Mouse (Mus musculus) intestine, embryonic 15.5 days (tissue): ENCODE results near the gene Acads. TPM values are rescaled to one million over a fixed set of nuclear protein-coding genes. Genes with fewer than 3 reads are reported as not detected.
"Not testable (repeated sequence)": the region's sequence is repeated elsewhere in the genome, so short reads cannot be mapped to it uniquely, and the experiment has no call there.

Experiments used
- ATAC-seq: fragments of 200-750 bp; cut with Nextera tagmentation; 2 replicates; pipeline ENCODE4 v1.8.0; 2017; ENCODE audit warnings: moderate TSS enrichment, moderate library complexity
- H3K27ac ChIP-seq: fragments of 300-500 bp; sonication (generic); 2 replicates; pipeline ENCODE4 v1.5.1; 2015; ENCODE audit warnings: mild to moderate bottlenecking, inconsistent platforms
- H3K27me3 ChIP-seq: fragments of 300-500 bp; sonication (generic); replicated peaks from 2 replicates; pipeline ENCODE4 v1.6.1; 2015; ENCODE audit warnings: inconsistent platforms
- H3K36me3 ChIP-seq: fragments of 300-500 bp; sonication (generic); 2 replicates; pipeline ENCODE4 v1.6.1; 2015; ENCODE audit warnings: inconsistent platforms
- H3K4me1 ChIP-seq: fragments of 300-500 bp; sonication (generic); replicated peaks from 2 replicates; pipeline ENCODE4 v1.6.1; 2015; ENCODE audit warnings: inconsistent platforms
- H3K4me2 ChIP-seq: fragments of 300-500 bp; sonication (generic); replicated peaks from 2 replicates; pipeline ENCODE4 v1.6.1; 2015; ENCODE audit warnings: mild to moderate bottlenecking, inconsistent platforms
- H3K4me3 ChIP-seq: fragments of 300-500 bp; sonication (generic); replicated peaks from 2 replicates; pipeline ENCODE4 v1.5.1; 2015; ENCODE audit warnings: inconsistent platforms
- H3K9ac ChIP-seq: fragments of 300-500 bp; sonication (generic); 2 replicates; pipeline ENCODE4 v1.6.1; 2015; ENCODE audit warnings: inconsistent platforms
- H3K9me3 ChIP-seq: fragments of 300-500 bp; sonication (generic); 2 replicates; pipeline ENCODE4 v1.6.1; 2016; ENCODE audit warnings: inconsistent platforms
- WGBS: fragments of 180-500 bp; shearing (Covaris S2); methylation state at CpG from one replicate; pipeline ENCODE4 v1.1.7; 2015; 5-methylcytosine and 5-hydroxymethylcytosine counted together
- polyA plus RNA-seq: library from polyadenylated mRNA; unstranded; fragments of >200 nt; fragmentation: Nextera tagmentation; extraction: Ambion mirVana; gene quantifications from 2 replicates; pipeline ENCODE4 v1.2.1, GENCODE M21; 2015

Acads gene
- 119 and 122 TPM in 2 replicates for polyA plus RNA-seq

DNA sequence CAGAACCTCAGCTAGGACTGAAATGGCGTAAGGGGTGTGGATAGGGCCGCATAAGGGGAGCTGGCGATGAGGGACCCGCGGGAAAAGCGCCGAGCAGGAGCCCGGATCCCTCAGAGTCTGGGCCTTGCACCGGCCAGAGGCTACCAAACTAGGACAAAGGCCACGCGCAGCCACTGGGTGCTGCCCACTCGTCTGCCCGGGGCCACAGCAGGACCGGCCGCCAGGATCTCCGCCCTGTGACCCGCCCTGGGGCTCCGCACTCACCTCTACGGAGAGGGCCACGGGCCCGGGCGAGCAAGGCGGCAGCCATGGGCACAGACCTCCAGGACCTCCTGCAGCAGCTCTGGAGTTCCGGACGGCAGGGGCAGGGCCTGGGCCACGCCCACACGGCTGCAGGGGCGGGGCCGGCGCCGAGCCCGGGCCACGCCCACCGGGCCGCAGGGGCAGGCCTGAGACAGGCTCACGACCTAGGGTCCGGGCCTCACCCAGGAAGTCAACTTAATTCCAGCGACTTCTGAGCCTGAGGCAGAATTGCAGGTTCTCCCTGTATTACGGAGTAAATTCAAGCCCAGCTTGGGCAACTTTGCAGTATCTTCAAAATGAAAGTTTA is at the start of gene Acads:
Gene Acads (minus strand): TSS at position 386 of the 610 bp plus-strand sequence.
- ATAC-seq = peak; percentile 97
- peak within 1 kb of the TSS; percentile 78 for H3K27ac ChIP-seq
- peak within 1 kb of the TSS; percentile 83 for H3K4me2 ChIP-seq
- H3K9me3 ChIP-seq = no peaks in the 10 kb centered on the region
- H3K27me3 ChIP-seq = no peaks in the 10 kb centered on the region
- under 1% methylated on average over 39 of the region's 39 CpGs for WGBS
- H3K9ac ChIP-seq = peak within 1 kb of the TSS; percentile 98
- H3K4me1 ChIP-seq = peaks cover 5% of the 10 kb centered on the region
- peaks cover 12% of the 10 kb centered on the region; the same call in 1 of the 2 replicates for H3K36me3 ChIP-seq
- peak within 1 kb of the TSS; percentile 98 for H3K4me3 ChIP-seq

DNA sequence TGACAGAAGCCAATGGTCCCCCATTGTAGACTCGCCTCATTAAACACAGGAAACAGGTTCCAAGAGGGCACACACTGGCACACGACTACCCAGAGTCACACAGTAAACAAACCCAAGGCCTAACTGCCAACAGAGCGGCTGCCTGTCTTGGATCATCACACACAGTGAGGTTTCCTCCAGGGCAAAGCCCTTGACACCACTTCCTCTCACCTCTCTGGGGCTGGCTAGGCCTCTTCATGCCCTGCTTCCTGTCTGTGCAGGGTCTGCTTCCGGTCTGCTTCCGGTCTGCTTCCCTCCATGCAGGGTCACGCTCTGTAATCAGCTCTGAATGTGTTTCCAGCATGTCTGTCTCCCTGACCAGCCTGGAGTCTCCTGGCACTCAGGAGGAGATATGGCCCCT is 48.2 kb upstream of the Acads start:
- 60% methylated on average over 6 of the region's 6 CpGs for WGBS
- Histone ChIP-seq H3K9ac (no peak overlapping the region), H3K9me3 (no peaks in the 10 kb centered on the region), H3K36me3 (no peaks in the 10 kb centered on the region), H3K27me3 (no peaks in the 10 kb centered on the region), H3K27ac (no peak overlapping the region), H3K4me2 (no peak overlapping the region), H3K4me3 (no peak overlapping the region), H3K4me1 (peaks cover 21% of the 10 kb centered on the region)
- no peak for ATAC-seq

DNA sequence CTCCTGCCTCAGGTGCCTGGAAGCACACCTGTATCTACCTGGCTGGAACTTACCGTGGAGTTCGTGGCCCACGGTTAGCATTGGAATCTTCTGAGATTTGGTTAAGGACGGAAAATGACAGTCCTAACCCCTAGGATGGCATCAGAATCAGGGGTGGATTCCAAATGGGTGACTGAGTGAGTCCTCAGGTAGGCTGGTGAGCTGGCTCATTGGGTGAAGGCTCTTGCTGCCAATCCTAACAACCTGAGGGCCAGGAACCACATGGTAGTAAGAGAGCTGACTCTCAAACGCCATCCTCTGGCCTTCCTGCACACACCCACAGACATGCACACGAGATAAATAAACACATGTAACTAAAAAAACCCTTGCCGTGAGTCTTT is 47.7 kb upstream of the Acads start:
- H3K4me1 ChIP-seq = peaks cover 21% of the 10 kb centered on the region
- H3K4me3 ChIP-seq = no peak overlapping the region
- H3K9ac ChIP-seq = no peak overlapping the region
- WGBS = 77% methylated on average over 7 of the region's 7 CpGs
- H3K27me3 ChIP-seq = no peaks in the 10 kb centered on the region
- H3K4me2 ChIP-seq = no peak overlapping the region
- peak overlapping the region; percentile 67; the same call in 1 of the 2 replicates for H3K27ac ChIP-seq
- H3K9me3 ChIP-seq = no peaks in the 10 kb centered on the region
- no peak for ATAC-seq
- H3K36me3 ChIP-seq = no peaks in the 10 kb centered on the region

DNA sequence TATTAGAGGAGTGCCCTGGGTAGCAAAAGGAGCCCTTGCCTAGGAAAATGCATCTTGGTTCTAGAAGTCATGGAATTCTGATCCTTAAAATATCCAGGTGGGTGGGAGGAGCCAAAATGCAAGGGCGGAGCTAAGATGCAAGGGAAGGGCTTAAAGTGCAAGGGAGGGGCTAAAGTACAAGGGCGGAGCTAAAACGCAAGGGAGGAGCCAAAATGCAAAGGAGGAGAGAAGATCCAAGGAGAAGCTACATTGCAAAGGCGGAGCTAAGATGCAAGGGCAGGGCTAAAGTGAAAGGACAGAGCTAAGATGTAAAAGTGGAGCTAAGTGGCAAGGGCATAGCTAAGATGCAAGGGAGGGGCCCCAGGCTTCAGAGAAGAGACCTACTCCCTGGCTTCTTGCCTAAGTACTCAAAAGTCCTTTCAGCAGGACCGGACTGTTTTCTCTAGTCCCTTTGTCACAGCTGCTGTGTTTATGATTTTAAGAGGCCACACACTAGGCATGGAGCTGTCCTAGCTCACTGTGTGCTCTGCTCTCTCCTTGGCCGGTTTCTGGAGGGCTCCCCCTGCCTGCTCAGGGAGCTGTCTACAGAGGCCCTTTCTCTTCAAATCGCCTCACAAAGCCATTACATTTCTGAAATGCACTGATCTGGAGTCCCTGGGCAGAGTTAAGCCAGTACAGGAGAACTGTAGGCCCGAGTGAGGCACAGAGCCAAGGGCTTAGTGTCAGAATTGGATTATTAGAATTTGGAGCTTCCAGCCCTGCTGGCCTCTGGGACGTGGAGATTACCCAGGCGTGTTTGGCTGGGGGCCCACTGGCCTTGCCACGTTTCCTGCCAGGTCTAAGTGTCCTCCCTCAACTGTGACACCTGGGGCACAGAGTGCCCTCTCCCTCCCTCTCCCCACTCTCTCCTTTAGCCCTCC is 47.0 kb upstream of the Acads start:
- WGBS = 43% methylated on average over 11 of the region's 11 CpGs
- Histone ChIP-seq H3K9ac (no peak overlapping the region), H3K36me3 (no peaks in the 10 kb centered on the region), H3K27ac (peak overlapping the region; percentile 67), H3K4me3 (no peak overlapping the region), H3K9me3 (no peaks in the 10 kb centered on the region), H3K4me1 (peaks cover 25% of the 10 kb centered on the region), H3K27me3 (no peaks in the 10 kb centered on the region), H3K4me2 (no peak overlapping the region)
- ATAC-seq = peak; percentile 48; the same call in 1 of the 2 replicates

DNA sequence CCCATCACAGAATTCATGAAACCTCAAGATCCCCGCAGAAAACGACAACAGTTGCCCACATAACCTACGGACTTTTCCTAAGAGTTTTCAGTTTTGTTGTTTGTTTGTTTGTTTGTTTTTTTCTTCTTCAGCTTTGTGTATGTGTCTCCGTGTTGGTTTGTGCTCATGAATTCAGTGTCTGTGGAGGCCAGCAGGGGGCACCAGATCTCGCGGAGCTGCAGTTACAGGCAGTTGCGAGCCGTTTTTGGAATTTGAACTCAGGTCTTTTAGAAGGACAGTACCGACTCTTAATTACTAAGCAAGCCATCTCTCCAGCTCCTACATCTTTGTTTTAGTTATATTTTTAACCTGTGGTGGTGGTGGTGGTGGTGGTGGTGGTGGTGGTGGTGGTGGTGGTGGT is 46.2 kb upstream of the Acads start:
- Histone ChIP-seq H3K4me2 (no peak overlapping the region), H3K4me3 (no peak overlapping the region), H3K27ac (no peak overlapping the region), H3K36me3 (no peaks in the 10 kb centered on the region), H3K4me1 (peaks cover 31% of the 10 kb centered on the region), H3K9ac (no peak overlapping the region), H3K27me3 (no peaks in the 10 kb centered on the region), H3K9me3 (no peaks in the 10 kb centered on the region)
- ATAC-seq = no peak
- WGBS = 64% methylated on average over 9 of the region's 9 CpGs

DNA sequence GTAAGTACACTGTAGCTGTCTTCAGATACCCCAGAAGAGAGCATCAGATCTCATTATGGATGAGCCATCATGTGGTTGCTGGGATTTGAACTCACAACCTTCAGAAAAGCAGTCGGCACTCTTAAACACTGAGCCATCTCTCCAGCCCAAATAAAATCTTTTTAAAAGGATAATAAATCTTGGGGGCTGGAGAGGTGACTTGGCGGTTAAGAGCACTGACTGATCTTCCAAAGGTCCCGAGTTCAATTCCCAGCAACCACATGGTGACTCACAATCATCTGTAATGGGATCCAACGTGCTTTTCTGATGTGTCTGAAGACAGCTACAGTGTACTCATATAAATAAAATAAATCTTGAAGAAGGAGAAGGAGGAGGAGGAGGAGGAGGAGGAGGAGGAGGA is 45.3 kb upstream of the Acads start:
- H3K27me3 ChIP-seq, H3K4me3 ChIP-seq, H3K36me3 ChIP-seq, H3K9me3 ChIP-seq, H3K27ac ChIP-seq, H3K9ac ChIP-seq, H3K4me2 ChIP-seq, ATAC-seq: not testable (repeated sequence)
- H3K4me1 ChIP-seq = peaks cover 31% of the 10 kb centered on the region
- 74% methylated on average over 4 of the region's 4 CpGs for WGBS

DNA sequence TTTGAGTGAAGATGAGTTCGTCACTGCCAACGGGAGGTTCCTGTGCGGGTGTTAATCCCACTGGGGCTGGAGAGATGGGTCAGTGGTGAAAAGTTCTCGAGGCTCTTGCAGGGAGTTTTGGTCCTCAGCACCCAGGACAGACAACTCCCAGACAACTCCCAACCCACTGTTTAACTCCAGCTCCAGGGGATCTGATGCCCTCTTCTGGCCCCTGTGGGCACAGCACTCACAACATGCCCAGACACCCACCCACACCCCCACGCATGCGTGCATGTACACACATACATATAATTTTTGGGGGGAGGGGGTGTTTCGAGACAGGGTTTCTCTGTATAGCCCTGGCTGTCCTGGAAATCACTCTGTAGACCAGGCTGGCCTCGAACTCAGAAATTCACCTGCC is 44.4 kb upstream of the Acads start:
- 38% methylated on average over 8 of the region's 8 CpGs for WGBS

DNA sequence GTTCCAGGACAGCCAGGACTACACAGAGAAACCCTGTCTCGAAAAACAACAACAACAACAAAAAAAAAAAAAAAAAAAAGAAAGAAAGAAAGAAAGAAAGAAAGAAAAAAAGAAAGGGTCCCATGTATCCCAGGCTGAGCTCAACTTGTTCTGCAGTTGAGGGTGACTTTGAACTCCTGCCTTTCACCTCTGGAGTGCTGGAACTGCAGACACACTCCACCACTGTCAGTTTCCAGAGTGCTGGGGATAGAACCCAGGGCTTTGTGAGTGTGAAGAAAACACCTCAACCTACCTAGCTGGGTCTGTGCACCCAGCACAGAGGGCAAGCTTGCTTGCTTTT is 42.8 kb upstream of the Acads start:
- not testable (repeated sequence) for H3K4me3 ChIP-seq, H3K4me2 ChIP-seq, ATAC-seq, H3K27ac ChIP-seq, H3K27me3 ChIP-seq, H3K36me3 ChIP-seq, H3K9me3 ChIP-seq, H3K9ac ChIP-seq
- 87% methylated on average over 1 of the region's 1 CpGs for WGBS
- peaks cover 26% of the 10 kb centered on the region for H3K4me1 ChIP-seq

More for the DNA sequence above, 44.4 kb upstream of the Acads start:
- no peak overlapping the region for H3K4me3 ChIP-seq
- no peak overlapping the region for H3K27ac ChIP-seq
- H3K4me1 ChIP-seq = peaks cover 29% of the 10 kb centered on the region
- H3K36me3 ChIP-seq = no peaks in the 10 kb centered on the region
- 0 out of 2 replicates have a peak overlapping the region, but pooled peaks have one; percentile 16 for H3K4me2 ChIP-seq
- H3K27me3 ChIP-seq = no peaks in the 10 kb centered on the region
- no peaks in the 10 kb centered on the region for H3K9me3 ChIP-seq
- ATAC-seq = no peak
- H3K9ac ChIP-seq = no peak overlapping the region

DNA sequence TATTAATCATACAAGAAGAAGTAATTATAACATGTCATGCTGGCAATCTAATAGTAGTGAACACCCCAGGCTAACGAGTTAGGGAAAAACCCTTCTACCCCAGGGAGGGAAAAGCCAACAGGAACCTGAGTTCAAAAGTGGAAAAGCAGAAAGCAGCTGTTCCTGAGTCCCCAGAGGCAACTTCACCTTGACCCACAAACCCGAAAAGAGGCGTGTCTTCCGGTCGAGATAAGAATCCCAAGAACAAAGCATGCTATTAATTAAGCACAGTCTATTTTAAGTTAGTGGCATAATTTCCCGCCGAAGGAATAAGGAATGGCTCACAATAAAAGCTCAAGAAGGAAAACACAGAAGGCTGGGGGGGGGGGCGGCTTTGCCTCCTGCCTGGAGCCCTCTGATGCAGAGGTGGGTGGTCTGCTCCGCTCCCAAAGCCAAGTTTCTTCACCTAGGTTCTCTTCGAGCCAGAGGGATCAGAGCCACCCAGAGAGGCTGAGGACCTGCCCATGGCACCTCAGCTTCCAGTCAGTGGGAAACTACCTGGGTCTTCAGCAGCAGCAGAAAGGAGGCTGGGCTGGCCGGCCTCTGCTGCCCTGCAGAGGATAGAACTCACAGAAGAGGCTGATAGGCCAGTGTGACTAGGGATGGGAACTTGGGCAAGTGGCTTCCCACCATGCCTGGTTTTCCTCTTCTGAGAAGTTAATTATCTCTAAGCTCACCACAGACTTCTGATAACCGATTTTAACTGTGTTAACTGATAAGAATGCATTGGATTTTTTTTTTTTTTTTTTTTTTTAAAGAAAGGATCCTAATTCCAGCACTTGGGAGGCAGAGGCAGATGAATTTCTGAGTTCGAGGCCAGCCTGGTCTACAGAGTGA is 42.2 kb upstream of the Acads start:
- Histone ChIP-seq H3K36me3 (no peaks in the 10 kb centered on the region), H3K4me2 (no peak overlapping the region), H3K4me1 (peaks cover 21% of the 10 kb centered on the region), H3K9ac (peak overlapping the region; percentile 17; the same call in 1 of the 2 replicates), H3K27me3 (no peaks in the 10 kb centered on the region), H3K9me3 (no peaks in the 10 kb centered on the region), H3K4me3 (no peak overlapping the region), H3K27ac (peak overlapping the region; percentile 56; the same call in 1 of the 2 replicates)
- WGBS = 43% methylated on average over 13 of the region's 13 CpGs
- no peak for ATAC-seq

DNA sequence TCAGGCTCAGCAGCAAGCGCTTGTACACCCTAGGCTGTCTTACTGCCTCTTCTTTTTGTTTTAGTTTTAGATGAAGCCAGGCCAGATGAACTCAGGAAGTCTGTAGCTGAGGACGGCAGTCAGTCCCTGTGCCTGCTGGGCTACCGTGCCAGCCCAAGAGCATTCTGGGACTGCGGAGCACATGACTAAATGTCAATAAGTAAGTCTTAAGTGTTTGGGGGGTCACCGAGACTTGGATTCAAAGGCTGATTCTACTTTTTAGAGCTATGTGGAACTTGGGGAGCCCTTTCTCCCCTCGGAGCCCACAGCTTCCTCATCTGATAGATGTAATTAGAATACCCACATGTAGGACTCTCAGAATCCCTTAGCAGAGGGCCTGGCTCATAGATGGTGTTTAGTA is 41.5 kb upstream of the Acads start:
- peaks cover 21% of the 10 kb centered on the region for H3K4me1 ChIP-seq
- H3K9me3 ChIP-seq = no peaks in the 10 kb centered on the region
- WGBS = 70% methylated on average over 6 of the region's 6 CpGs
- H3K4me2 ChIP-seq = no peak overlapping the region
- peak overlapping the region; percentile 56 for H3K27ac ChIP-seq
- no peak overlapping the region for H3K9ac ChIP-seq
- no peak for ATAC-seq
- no peaks in the 10 kb centered on the region for H3K27me3 ChIP-seq
- no peak overlapping the region for H3K4me3 ChIP-seq
- H3K36me3 ChIP-seq = no peaks in the 10 kb centered on the region

DNA sequence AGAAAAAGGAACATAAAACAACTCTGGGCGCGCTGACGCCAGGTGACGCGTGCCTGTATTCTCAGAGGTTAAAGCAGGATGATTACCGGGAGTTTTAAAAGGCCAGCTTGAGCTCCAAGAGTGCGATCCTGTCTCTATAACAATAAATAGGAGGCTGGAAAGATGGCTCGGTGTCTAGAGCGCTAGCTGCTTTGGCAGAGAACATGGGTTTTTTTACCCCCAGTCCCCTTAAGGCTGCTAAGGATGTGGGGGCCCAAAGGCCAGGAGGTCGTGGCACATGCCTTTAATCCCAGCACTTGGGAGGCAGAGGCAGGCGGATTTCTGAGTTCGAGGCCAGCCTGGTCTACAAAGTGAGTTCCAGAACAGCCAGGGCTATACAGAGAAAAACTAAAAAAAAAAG is 40.0 kb upstream of the Acads start:
- H3K27ac ChIP-seq = peak overlapping the region; percentile 98
- H3K36me3 ChIP-seq = no peaks in the 10 kb centered on the region
- no peak for ATAC-seq

More for the DNA sequence above, 40.0 kb upstream of the Acads start:
- Histone ChIP-seq H3K4me2 (peak overlapping the region; percentile 76), H3K9me3 (no peaks in the 10 kb centered on the region), H3K9ac (peak overlapping the region; percentile 69), H3K4me3 (peak overlapping the region; percentile 94), H3K4me1 (peaks cover 35% of the 10 kb centered on the region), H3K27me3 (no peaks in the 10 kb centered on the region)
- 38% methylated on average over 12 of the region's 12 CpGs for WGBS
